Mouse (Mus musculus) CH12.LX (cell line): ENCODE measurements around the gene Aatf. TPM values are rescaled to one million over a fixed set of nuclear protein-coding genes. Genes with fewer than 3 reads are reported as not detected.

Experiments
- DNase-seq: peaks from one replicate; pipeline ENCODE4 v3.0.0-alpha.2; 2013; ENCODE audit errors: extremely low read depth
- H3K27ac ChIP-seq: 2 replicates; pipeline ENCODE4 v1.5.1; 2012; ENCODE audit warnings: low read depth, mild to moderate bottlenecking, control low read depth, moderate library complexity; ENCODE audit not compliant: insufficient read depth
- H3K27me3 ChIP-seq: replicated peaks from 2 replicates; pipeline ENCODE3; 2012; ENCODE audit warnings: inconsistent platforms
- H3K36me3 ChIP-seq, 2 experiments: replicated peaks in 1 of 2; 2 replicates each; pipeline versions ENCODE3 to v1.6.1; 2012; ENCODE audit warnings: inconsistent platforms in 1 of 2, low read length in 1 of 2, mild to moderate bottlenecking in 1 of 2, mixed read lengths in 1 of 2, moderate library complexity in 1 of 2; ENCODE audit not compliant: control insufficient read depth in 1 of 2, insufficient read depth in 1 of 2
- H3K4me1 ChIP-seq, 2 experiments: 2 replicates each; pipeline ENCODE4 v1.6.1; 2012; ENCODE audit warnings: inconsistent platforms in 1 of 2, moderate library complexity in 1 of 2; ENCODE audit not compliant: insufficient read depth in 2 of 2, control insufficient read depth in 1 of 2
- H3K4me2 ChIP-seq: 2 replicates; pipeline ENCODE4 v1.6.1; 2012; ENCODE audit warnings: low read depth, mild to moderate bottlenecking, control low read depth; ENCODE audit not compliant: poor library complexity, insufficient read depth, severe bottlenecking
- H3K4me3 ChIP-seq, 3 experiments: fragments of 150-350 bp in 1 of 3; sonication (generic) in 1 of 3; replicated peaks in 1 of 3; 2 replicates each; pipeline versions ENCODE3 to v1.5.1; 2011 to 2012; ENCODE audit warnings: low read depth in 2 of 3, low read length in 2 of 3, mild to moderate bottlenecking in 2 of 3, moderate library complexity in 2 of 3, control low read depth in 1 of 3, improper control_type of control experiment in 1 of 3, inconsistent platforms in 1 of 3, mixed read lengths in 1 of 3; ENCODE audit not compliant: poor library complexity in 1 of 3
- H3K79me2 ChIP-seq: replicated peaks from 2 replicates; pipeline ENCODE4 v1.6.1; 2012; ENCODE audit warnings: mild to moderate bottlenecking, moderate library complexity; ENCODE audit not compliant: control insufficient read depth, poor library complexity, insufficient read depth, severe bottlenecking; ENCODE audit errors: extremely low read depth
- H3K9ac ChIP-seq: 2 replicates; pipeline ENCODE4 v1.6.1; 2012; ENCODE audit warnings: low read depth, mild to moderate bottlenecking, control low read depth, moderate library complexity; ENCODE audit not compliant: insufficient read depth
- H3K9me3 ChIP-seq: replicated peaks from 2 replicates; pipeline ENCODE3; 2012; ENCODE audit warnings: low read length, inconsistent platforms, mixed read lengths
- CTCF ChIP-seq, 2 experiments: IDR thresholded peaks in 1 of 2; conservative IDR thresholded peaks in 1 of 2; 2 replicates each; pipeline ENCODE4 v1.5.1; 2011 to 2012; ENCODE audit warnings: low read depth in 2 of 2, low read length in 2 of 2, improper control_type of control experiment in 1 of 2, inconsistent platforms in 1 of 2, mild to moderate bottlenecking in 1 of 2, moderate library complexity in 1 of 2
- EP300 ChIP-seq: IDR thresholded peaks from 2 replicates; pipeline ENCODE4 v1.6.1; 2011; ENCODE audit warnings: low read length, improper control_type of control experiment
- ETS1 ChIP-seq: conservative IDR thresholded peaks from 2 replicates; pipeline ENCODE4 v1.6.1; 2012; ENCODE audit warnings: low read depth, mild to moderate bottlenecking, inconsistent platforms, low read length, improper control_type of control experiment, moderate library complexity
- GABPA ChIP-seq: IDR thresholded peaks from 2 replicates; pipeline ENCODE4 v1.6.1; 2012; ENCODE audit warnings: low read depth, low read length, improper control_type of control experiment, inconsistent platforms; ENCODE audit not compliant: insufficient replicate concordance
- JUN ChIP-seq: IDR thresholded peaks from 2 replicates; pipeline ENCODE4 v1.6.1; 2011; ENCODE audit warnings: low read depth, mild to moderate bottlenecking, low read length, improper control_type of control experiment, moderate library complexity; ENCODE audit not compliant: insufficient read depth
- JUND ChIP-seq: conservative IDR thresholded peaks from 2 replicates; pipeline ENCODE4 v1.6.1; 2011; ENCODE audit warnings: low read depth, low read length, improper control_type of control experiment
- KAT2A ChIP-seq: IDR thresholded peaks from 2 replicates; pipeline ENCODE4 v1.6.1; 2012; ENCODE audit warnings: low read length, improper control_type of control experiment, inconsistent platforms; ENCODE audit not compliant: insufficient replicate concordance
- MAFK ChIP-seq: IDR thresholded peaks from 2 replicates; pipeline ENCODE4 v1.6.1; 2011; ENCODE audit warnings: low read length, improper control_type of control experiment; ENCODE audit not compliant: insufficient replicate concordance
- MAX ChIP-seq: IDR thresholded peaks from 2 replicates; pipeline ENCODE4 v1.6.1; 2011; ENCODE audit warnings: low read length, improper control_type of control experiment
- MEF2A ChIP-seq: IDR thresholded peaks from 2 replicates; pipeline ENCODE4 v1.6.1; 2014; ENCODE audit warnings: low read depth, mild to moderate bottlenecking, inconsistent platforms, low read length, improper control_type of control experiment, borderline replicate concordance
- MXI1 ChIP-seq: IDR thresholded peaks from 2 replicates; pipeline ENCODE4 v1.6.1; 2011; ENCODE audit warnings: mild to moderate bottlenecking, low read depth, low read length, improper control_type of control experiment
- MYC ChIP-seq: IDR thresholded peaks from 2 replicates; pipeline ENCODE4 v1.6.1; 2011; ENCODE audit warnings: low read depth, mild to moderate bottlenecking, improper control_type of control experiment, low read length
- NELFE ChIP-seq: IDR thresholded peaks from 2 replicates; pipeline ENCODE4 v1.6.1; 2011; ENCODE audit warnings: low read depth, low read length, improper control_type of control experiment
- NRF1 ChIP-seq: IDR thresholded peaks from 2 replicates; pipeline ENCODE4 v1.6.1; 2014; ENCODE audit warnings: low read depth, mild to moderate bottlenecking, inconsistent platforms, low read length, improper control_type of control experiment, moderate library complexity
- PAX5 ChIP-seq: IDR thresholded peaks from 2 replicates; pipeline ENCODE4 v1.6.1; 2012; ENCODE audit warnings: low read length, inconsistent platforms, mixed read lengths
- POLR2A ChIP-seq: IDR thresholded peaks from 2 replicates; pipeline ENCODE4 v1.6.1; 2011; ENCODE audit warnings: low read depth, mild to moderate bottlenecking, improper control_type of control experiment, low read length
- RAD21 ChIP-seq: IDR thresholded peaks from 2 replicates; pipeline ENCODE4 v1.6.1; 2011; ENCODE audit warnings: low read depth, mild to moderate bottlenecking, low read length, improper control_type of control experiment, moderate library complexity
- TBP ChIP-seq: conservative IDR thresholded peaks from 2 replicates; pipeline ENCODE4 v1.6.1; 2011; ENCODE audit warnings: low read depth, low read length, improper control_type of control experiment
- TCF12 ChIP-seq: IDR thresholded peaks from 2 replicates; pipeline ENCODE4 v1.6.1; 2014; ENCODE audit warnings: low read depth, mild to moderate bottlenecking, inconsistent platforms, low read length, improper control_type of control experiment
- USF1 ChIP-seq: IDR thresholded peaks from 2 replicates; pipeline ENCODE4 v1.6.1; 2014; ENCODE audit warnings: low read depth, mild to moderate bottlenecking, inconsistent platforms, low read length, improper control_type of control experiment
- USF2 ChIP-seq: conservative IDR thresholded peaks from 2 replicates; pipeline ENCODE4 v1.6.1; 2011; ENCODE audit warnings: low read depth, low read length, improper control_type of control experiment
- ZC3H11A ChIP-seq: IDR thresholded peaks from 2 replicates; pipeline ENCODE4 v1.6.1; 2012; ENCODE audit warnings: low read depth, mild to moderate bottlenecking, inconsistent platforms, low read length, improper control_type of control experiment
- ZMIZ1 ChIP-seq: IDR thresholded peaks from 2 replicates; pipeline ENCODE4 v1.6.1; 2012; ENCODE audit warnings: low read depth, mild to moderate bottlenecking, inconsistent platforms, low read length, improper control_type of control experiment
- ZNF384 ChIP-seq: IDR thresholded peaks from 2 replicates; pipeline ENCODE4 v1.6.1; 2012; ENCODE audit warnings: low read depth, low read length, improper control_type of control experiment, inconsistent platforms
- dilution Hi-C: fragments of 300-500 bp; cut with MboI; formaldehyde crosslinking; loops from 2 replicates; pipeline ENCODE4 v1.14.3; 2020; ENCODE audit warnings: low sequenced_read_pairs; ENCODE audit not compliant: extremely low pct_unique_long_range_greater_than_20kb, extremely low pct_ligation_motif_present
- in situ Hi-C: fragments of 300-500 bp; cut with MboI; formaldehyde crosslinking; loops from 3 replicates; pipeline ENCODE4 v1.14.3; 2019; ENCODE audit warnings: low sequenced_read_pairs, low pct_ligation_motif_present, low pct_unique_long_range_greater_than_20kb, mixed read lengths
- polyA plus RNA-seq: library from polyadenylated mRNA; unstranded; fragments of >175 nt; gene quantifications from 2 replicates; pipeline ENCODE4 v1.2.1, GENCODE M21; 2012; ENCODE audit warnings: low read depth; ENCODE audit not compliant: insufficient read length
- total RNA-seq, 2 experiments: library from RNA; depleted of rRNA; stranded (reverse); fragments of 300-350 nt in 1 of 2; fragments of >200 nt in 1 of 2; gene quantifications; 2 replicates each; pipeline ENCODE4 v1.2.3; 2012 to 2014

Gene Aatf
- total and polyA plus RNA-seq, 3 experiments, result 69.8 to 112 (median 71.7) TPM

GRCm38 (mm10) chr11:84523841-84524510, 10.7 kb upstream of the Aatf start:
- Histone ChIP-seq H3K36me3 (no peaks in the 10 kb centered on the region), H3K4me1 (no peaks in the 10 kb centered on the region), H3K4me2 (no peak overlapping the region), H3K9ac (no peak overlapping the region), H3K27ac (no peak overlapping the region), H3K4me3 (no peak overlapping the region), H3K79me2 (no peaks in the 10 kb centered on the region), H3K27me3 (peaks cover 44% of the 10 kb centered on the region), H3K9me3 (peaks cover 53% of the 10 kb centered on the region)
- dilution Hi-C loops (no loop called here), in situ Hi-C loops (no loop called here)
- no peak for DNase-seq
- no peak for TF ChIP-seq USF2
- no peak for TF ChIP-seq ZNF384
- no peak for TF ChIP-seq POLR2A
- no peak for TF ChIP-seq JUND
- no peak for TF ChIP-seq MAX
- no peak for TF ChIP-seq MXI1
- TF ChIP-seq MEF2A, result no peak
- no peak for TF ChIP-seq USF1
- TF ChIP-seq ZC3H11A, result no peak
- TF ChIP-seq ZMIZ1, result no peak
- TF ChIP-seq NELFE, result no peak
- no peak for TF ChIP-seq MAFK
- TF ChIP-seq NRF1, result no peak
- no peak for TF ChIP-seq ETS1
- no peak for TF ChIP-seq JUN
- TF ChIP-seq TCF12, result no peak
- no peak for TF ChIP-seq EP300
- TF ChIP-seq MYC, result no peak
- no peak for TF ChIP-seq RAD21
- TF ChIP-seq GABPA, result no peak

- Histone ChIP-seq H3K27me3 (peaks cover 40% of the 10 kb centered on the region), H3K4me2 (no peak overlapping the region), H3K4me3 (no peak overlapping the region), H3K79me2 (no peaks in the 10 kb centered on the region), H3K9ac (no peak overlapping the region), H3K9me3 (peaks cover 53% of the 10 kb centered on the region), H3K4me1 (no peaks in the 10 kb centered on the region), H3K36me3 (no peaks in the 10 kb centered on the region), H3K27ac (no peak overlapping the region)
- dilution Hi-C loops, result no loop called here
- no peak for DNase-seq
- no peak for TF ChIP-seq KAT2A
- TF ChIP-seq CTCF (conservative IDR thresholded peaks at IDR 0.05 in 1 of 2, IDR thresholded peaks at IDR 0.05 in 1 of 2; ENCODE audit: low read depth in 2 of 2, low read length in 2 of 2), result no peak
- no peak for TF ChIP-seq PAX5
- TF ChIP-seq TBP, result no peak
- no peak for TF ChIP-seq POLR2A
- TF ChIP-seq MAFK, result no peak
- TF ChIP-seq, all 38 proteins: peak for 0
- in situ Hi-C loops, result no loop called here
These were observed 10.1 kb upstream of the Aatf start for GRCm38 (mm10) chr11:84523321-84523831.
